Mouse (Mus musculus): ENCODE results near the gene Pds5a. TPM values are rescaled to one million over a fixed set of nuclear protein-coding genes. Genes with fewer than 3 reads are reported as not detected.

Pds5a gene
- polyA plus RNA-seq, 1 experiment from 2014 or later: 96.1 TPM

GRCm38 (mm10) chr5:65574876-65575275 is 123.2 kb downstream of the Pds5a start:
- Histone ChIP-seq H3K36me3 (ENCODE audit: control insufficient read depth, insufficient read depth, low read length) (peaks cover 4% of the 10 kb centered on the region; the same call in 1 of the 2 replicates), H3K4me1 (ENCODE audit: control insufficient read depth, insufficient read depth, low read length) (no peaks in the 10 kb centered on the region), H3K27ac (ENCODE audit: low read length) (no peak overlapping the region), H3K9ac (replicated peaks; ENCODE audit: low read depth, low read length) (no peak overlapping the region), H3K27me3 (ENCODE audit: control insufficient read depth, insufficient read depth, low read length) (no peaks in the 10 kb centered on the region), H3K9me3 (ENCODE audit: control insufficient read depth, low read depth, low read length) (no peaks in the 10 kb centered on the region), H3K4me3 (ENCODE audit: low read depth, low read length) (no peak overlapping the region), H3K4me2 (replicated peaks; ENCODE audit: low read depth, low read length) (no peak overlapping the region)
- ATAC-seq (ENCODE audit: insufficient number of reproducible peaks, insufficient read depth, low FRiP score, low read depth): no peak
- WGBS: 64% methylated on average over 2 of the region's 2 CpGs

- ATAC-seq (ENCODE audit: insufficient number of reproducible peaks, insufficient read depth, low FRiP score, low read depth): no peak
- H3K36me3 ChIP-seq (ENCODE audit: control insufficient read depth, insufficient read depth, low read length): peaks cover 3% of the 10 kb centered on the region
- H3K9ac ChIP-seq (replicated peaks; ENCODE audit: low read depth, low read length): no peak overlapping the region
- H3K4me2 ChIP-seq (replicated peaks; ENCODE audit: low read depth, low read length): no peak overlapping the region
- H3K4me1 ChIP-seq (ENCODE audit: control insufficient read depth, insufficient read depth, low read length): no peaks in the 10 kb centered on the region
- no peaks in the 10 kb centered on the region for H3K9me3 ChIP-seq (ENCODE audit: control insufficient read depth, low read depth, low read length)
- H3K4me3 ChIP-seq (ENCODE audit: low read depth, low read length): no peak overlapping the region
- WGBS: 85% methylated on average over 2 of the region's 2 CpGs
- no peak overlapping the region for H3K27ac ChIP-seq (ENCODE audit: low read length)
- no peaks in the 10 kb centered on the region for H3K27me3 ChIP-seq (ENCODE audit: control insufficient read depth, insufficient read depth, low read length)
Observed at GRCm38 (mm10) chr5:65565486-65565885, 132.6 kb downstream of the Pds5a start.

GRCm38 (mm10) chr5:65561125-65561893 is 136.8 kb downstream of the Pds5a start:
- H3K9me3 ChIP-seq (ENCODE audit: control insufficient read depth, low read depth, low read length): no peaks in the 10 kb centered on the region
- no peak overlapping the region for H3K4me3 ChIP-seq (ENCODE audit: low read depth, low read length)
- peaks cover 3% of the 10 kb centered on the region; the same call in 1 of the 2 replicates for H3K36me3 ChIP-seq (ENCODE audit: control insufficient read depth, insufficient read depth, low read length)
- H3K27me3 ChIP-seq (ENCODE audit: control insufficient read depth, insufficient read depth, low read length): no peaks in the 10 kb centered on the region
- ATAC-seq (ENCODE audit: insufficient number of reproducible peaks, insufficient read depth, low FRiP score, low read depth): no peak
- H3K4me2 ChIP-seq (replicated peaks; ENCODE audit: low read depth, low read length): no peak overlapping the region
- H3K27ac ChIP-seq (ENCODE audit: low read length): no peak overlapping the region
- H3K4me1 ChIP-seq (ENCODE audit: control insufficient read depth, insufficient read depth, low read length): no peaks in the 10 kb centered on the region
- 49% methylated on average over 18 of the region's 20 CpGs for WGBS
- no peak overlapping the region for H3K9ac ChIP-seq (replicated peaks; ENCODE audit: low read depth, low read length)

- ATAC-seq (ENCODE audit: insufficient number of reproducible peaks, insufficient read depth, low FRiP score, low read depth): no peak
- no peaks in the 10 kb centered on the region for H3K27me3 ChIP-seq (ENCODE audit: control insufficient read depth, insufficient read depth, low read length)
- no peak overlapping the region for H3K4me2 ChIP-seq (replicated peaks; ENCODE audit: low read depth, low read length)
- H3K9me3 ChIP-seq (ENCODE audit: control insufficient read depth, low read depth, low read length): no peaks in the 10 kb centered on the region
- H3K4me1 ChIP-seq (ENCODE audit: control insufficient read depth, insufficient read depth, low read length): no peaks in the 10 kb centered on the region
- peaks cover 3% of the 10 kb centered on the region; the same call in 1 of the 2 replicates for H3K36me3 ChIP-seq (ENCODE audit: control insufficient read depth, insufficient read depth, low read length)
- H3K4me3 ChIP-seq (ENCODE audit: low read depth, low read length): no peak overlapping the region
- no peak overlapping the region for H3K9ac ChIP-seq (replicated peaks; ENCODE audit: low read depth, low read length)
- H3K27ac ChIP-seq (ENCODE audit: low read length): no peak overlapping the region
Observed at GRCm38 (mm10) chr5:65557109-65557508, 141.0 kb downstream of the Pds5a start.

Other genes starting within 250 kb of the Pds5a start
- gene Gm43552, start 205.4 kb downstream of the Pds5a start, polyA plus RNA-seq (2014; fragmentation: Nextera tagmentation; extraction: Ambion mirVana): not detected in 2 replicates
- gene Smim14, start 161.1 kb downstream of the Pds5a start, polyA plus RNA-seq (2014; fragmentation: Nextera tagmentation; extraction: Ambion mirVana): 133 and 149 TPM in 2 replicates
- gene Ube2k, start 161.0 kb downstream of the Pds5a start, polyA plus RNA-seq (2014; fragmentation: Nextera tagmentation; extraction: Ambion mirVana): 128 and 138 TPM in 2 replicates
- gene N4bp2, start 65.2 kb upstream of the Pds5a start, polyA plus RNA-seq (2014; fragmentation: Nextera tagmentation; extraction: Ambion mirVana): 48.0 and 48.3 TPM in 2 replicates
- gene Rhoh, start 162.9 kb upstream of the Pds5a start, polyA plus RNA-seq (2014; fragmentation: Nextera tagmentation; extraction: Ambion mirVana): 0.67 TPM in 2 replicates
- gene Chrna9, start 236.6 kb upstream of the Pds5a start, polyA plus RNA-seq (2014; fragmentation: Nextera tagmentation; extraction: Ambion mirVana): not detected in 2 replicates